Mouse (Mus musculus): ENCODE measurements around the gene Slc25a39. TPM values are rescaled to one million over a fixed set of nuclear protein-coding genes. Genes with fewer than 3 reads are reported as not detected.
A peak's percentile ranks its signal among the peaks of the same experiment; 100 is the strongest.
"Not testable (repeated sequence)": the region's sequence is repeated elsewhere in the genome, so short reads cannot be mapped to it uniquely, and the experiment has no call there.

Gene Slc25a39
- total RNA-seq, 2 experiments from 2014 or later, result 163 to 176 TPM

GRCm38 (mm10) chr11:102399107-102399506 lies 8.6 kb downstream of the Slc25a39 start:
- intact Hi-C loops (cut with DNase I), result no loop called here
- DNase-seq, result no peak

GRCm38 (mm10) chr11:102398007-102398825 lies 9.5 kb downstream of the Slc25a39 start:
- peak in 1 of 2 experiments; percentile 52 for DNase-seq
- intact Hi-C loops (cut with DNase I), result no loop called here

- DNase-seq, result no peak
- intact Hi-C loops (cut with DNase I), result no loop called here
Measured at GRCm38 (mm10) chr11:102396671-102397141, 11.0 kb downstream of the Slc25a39 start.

GRCm38 (mm10) chr11:102396263-102396662 lies 11.5 kb downstream of the Slc25a39 start:
- DNase-seq, result no peak
- intact Hi-C loops (cut with DNase I), result no loop called here

GRCm38 (mm10) chr11:102395250-102395649 lies 12.5 kb downstream of the Slc25a39 start:
- intact Hi-C loops (cut with DNase I), result no loop called here

GRCm38 (mm10) chr11:102394421-102395124 lies 13.2 kb downstream of the Slc25a39 start:
- intact Hi-C loops (cut with DNase I), result no loop called here
- no peak for DNase-seq

More at GRCm38 (mm10) chr11:102395250-102395649, 12.5 kb downstream of the Slc25a39 start:
- DNase-seq, result no peak

GRCm38 (mm10) chr11:102393719-102394420 lies 13.9 kb downstream of the Slc25a39 start:
- DNase-seq, result no peak
- intact Hi-C loops (cut with DNase I), result no loop called here

- peak; percentile 78 to 87 for DNase-seq
Measured at GRCm38 (mm10) chr11:102393238-102393634, 14.5 kb downstream of the Slc25a39 start, which contains the start of gene Rundc3a. Gene Rundc3a (plus strand): TSS chr11:102393403.

GRCm38 (mm10) chr11:102392441-102393237 lies 15.1 kb downstream of the Slc25a39 start:
- no peak for DNase-seq
- intact Hi-C loops (cut with DNase I), result no loop called here

More at GRCm38 (mm10) chr11:102393238-102393634, 14.5 kb downstream of the Slc25a39 start, which contains the start of gene Rundc3a:
- intact Hi-C loops (cut with DNase I), result no loop called here

- intact Hi-C loops (cut with DNase I); DNase-seq: not testable (repeated sequence)
Measured at GRCm38 (mm10) chr11:102389436-102389835, 18.3 kb downstream of the Slc25a39 start.

GRCm38 (mm10) chr11:102386121-102386520 lies 21.6 kb downstream of the Slc25a39 start:
- intact Hi-C loops (cut with DNase I), result no loop called here
- DNase-seq, result no peak

- no peak for DNase-seq
- intact Hi-C loops (cut with DNase I), result no loop called here
Measured at GRCm38 (mm10) chr11:102385075-102385474, 22.7 kb downstream of the Slc25a39 start.

- DNase-seq, result no peak
- intact Hi-C loops (cut with DNase I), result no loop called here
Measured at GRCm38 (mm10) chr11:102384418-102384817, 23.3 kb downstream of the Slc25a39 start.

GRCm38 (mm10) chr11:102383365-102384136 lies 24.2 kb downstream of the Slc25a39 start:
- intact Hi-C loops (cut with DNase I), result no loop called here
- DNase-seq, result no peak

GRCm38 (mm10) chr11:102382794-102383193 lies 25.0 kb downstream of the Slc25a39 start:
- no peak for DNase-seq
- intact Hi-C loops (cut with DNase I), result no loop called here

- intact Hi-C loops (cut with DNase I), result no loop called here
- DNase-seq, result no peak
Measured at GRCm38 (mm10) chr11:102381341-102382100, 26.2 kb downstream of the Slc25a39 start.

- intact Hi-C loops (cut with DNase I), result no loop called here
- DNase-seq, result no peak
Measured at GRCm38 (mm10) chr11:102380091-102380490, 27.7 kb downstream of the Slc25a39 start.

GRCm38 (mm10) chr11:102377186-102377585 lies 30.6 kb downstream of the Slc25a39 start:
- intact Hi-C loops (cut with DNase I), result no loop called here
- no peak for DNase-seq
